Mouse (Mus musculus) gastrocnemius, postnatal 36 days (tissue): Measurements from ENCODE around the gene Haus2. TPM values are rescaled to one million over a fixed set of nuclear protein-coding genes. Genes with fewer than 3 reads are reported as not detected.

ENCODE experiments used
- DNase-seq, 2 experiments: peaks; one replicate each; pipeline ENCODE4 v3.0.0; 2022
- intact Hi-C: fragments of 180-260 bp; cut with DNase I; formaldehyde crosslinking; loops from one replicate; pipeline ENCODE4 v1.15.1; 2025
- total RNA-seq, 2 experiments: library from RNA; stranded (reverse); gene quantifications; 2 replicates each; pipeline ENCODE4 v1.2.3; 2021

The Haus2 gene
- total RNA-seq, 2 experiments from 2014 or later = 5.0 to 7.2 TPM

GRCm38 (mm10) chr2:120616279-120617163 lies 7.3 kb downstream of the Haus2 start:
- intact Hi-C loops = no loop called here
- no peak for DNase-seq

GRCm38 (mm10) chr2:120619538-120619937 lies 10.4 kb downstream of the Haus2 start:
- intact Hi-C loops = no loop called here
- DNase-seq = no peak

GRCm38 (mm10) chr2:120622920-120623319 lies 13.7 kb downstream of the Haus2 start:
- intact Hi-C loops = no loop called here
- DNase-seq = no peak

GRCm38 (mm10) chr2:120628076-120628865 lies 19.1 kb downstream of the Haus2 start:
- DNase-seq = no peak
- intact Hi-C loops = no loop called here

- intact Hi-C loops = no loop called here
- peak; percentile 96 to 98 for DNase-seq
These were observed 19.9 kb downstream of the Haus2 start, which contains the start of gene Stard9 for GRCm38 (mm10) chr2:120628886-120629735. TSS of gene Stard9 (plus strand) at chr2:120629121.

- intact Hi-C loops = no loop called here
- DNase-seq = peak in 1 of 2 experiments; percentile 27
These were observed 21.1 kb downstream of the Haus2 start for GRCm38 (mm10) chr2:120630246-120630645.

GRCm38 (mm10) chr2:120630655-120631054 lies 21.5 kb downstream of the Haus2 start:
- intact Hi-C loops = no loop called here
- no peak for DNase-seq

- intact Hi-C loops = no loop called here
- no peak for DNase-seq
These were observed 22.3 kb downstream of the Haus2 start for GRCm38 (mm10) chr2:120631521-120631920.

GRCm38 (mm10) chr2:120631957-120632356 lies 22.8 kb downstream of the Haus2 start:
- intact Hi-C loops = no loop called here
- no peak for DNase-seq

GRCm38 (mm10) chr2:120640835-120641234 lies 31.7 kb downstream of the Haus2 start:
- intact Hi-C loops = no loop called here
- DNase-seq = no peak

GRCm38 (mm10) chr2:120643836-120644235 lies 34.7 kb downstream of the Haus2 start:
- DNase-seq = peak; percentile 42 to 60
- intact Hi-C loops = no loop called here

GRCm38 (mm10) chr2:120646777-120647176 lies 37.6 kb downstream of the Haus2 start:
- DNase-seq = no peak
- intact Hi-C loops = no loop called here

GRCm38 (mm10) chr2:120652256-120652924 lies 43.2 kb downstream of the Haus2 start:
- no peak for DNase-seq
- intact Hi-C loops = no loop called here

GRCm38 (mm10) chr2:120652925-120653284 lies 43.7 kb downstream of the Haus2 start:
- no peak for DNase-seq
- intact Hi-C loops = no loop called here

GRCm38 (mm10) chr2:120654693-120655092 lies 45.5 kb downstream of the Haus2 start:
- intact Hi-C loops = no loop called here
- no peak for DNase-seq

GRCm38 (mm10) chr2:120655905-120656304 lies 46.7 kb downstream of the Haus2 start:
- intact Hi-C loops = no loop called here
- no peak for DNase-seq

- intact Hi-C loops = no loop called here
- no peak for DNase-seq
These were observed 47.5 kb downstream of the Haus2 start for GRCm38 (mm10) chr2:120656711-120657110.

- intact Hi-C loops = no loop called here
- no peak for DNase-seq
These were observed 49.3 kb downstream of the Haus2 start for GRCm38 (mm10) chr2:120658486-120658885.

GRCm38 (mm10) chr2:120659318-120659717 lies 50.1 kb downstream of the Haus2 start:
- intact Hi-C loops = no loop called here
- DNase-seq = no peak

- intact Hi-C loops = no loop called here
- DNase-seq = no peak
These were observed 51.4 kb downstream of the Haus2 start for GRCm38 (mm10) chr2:120660486-120661078.
